Mouse (Mus musculus) G1E (cell line): ENCODE results near the gene Taf1c. TPM values are rescaled to one million over a fixed set of nuclear protein-coding genes. Genes with fewer than 3 reads are reported as not detected.

Experiments
- ATAC-seq: 2 replicates; pipeline ENCODE4 v1.8.0; 2016; ENCODE audit warnings: mild to moderate bottlenecking; ENCODE audit not compliant: insufficient number of reproducible peaks, poor library complexity, low FRiP score, severe bottlenecking; ENCODE audit errors: extremely low read depth
- DNase-seq: peaks from one replicate; pipeline ENCODE4 v3.0.0; 2012; ENCODE audit warnings: low spot score
- H3K27me3 ChIP-seq: 2 replicates; pipeline ENCODE4 v1.6.1; 2012; ENCODE audit warnings: mild to moderate bottlenecking, low read length, inconsistent platforms; ENCODE audit not compliant: insufficient read depth
- H3K36me3 ChIP-seq: replicated peaks from 2 replicates; pipeline ENCODE3; 2012; ENCODE audit warnings: mild to moderate bottlenecking, inconsistent platforms
- H3K4me1 ChIP-seq: 2 replicates; pipeline ENCODE4 v1.6.1; 2012; ENCODE audit warnings: low read depth, low read length, inconsistent platforms, mixed read lengths; ENCODE audit not compliant: insufficient read depth
- H3K4me3 ChIP-seq: 2 replicates; pipeline ENCODE4 v1.5.1; 2012; ENCODE audit warnings: low read depth, mild to moderate bottlenecking, inconsistent platforms, low read length, moderate library complexity, mixed read lengths
- H3K9me3 ChIP-seq: replicated peaks from 2 replicates; pipeline ENCODE4 v1.6.1; 2012; ENCODE audit warnings: inconsistent platforms
- CTCF ChIP-seq: IDR thresholded peaks from 2 replicates; pipeline ENCODE4 v1.5.1; 2012; ENCODE audit warnings: low read depth, low read length, inconsistent platforms, mixed read lengths
- GATA1 ChIP-seq: IDR thresholded peaks from 2 replicates; pipeline ENCODE4 v1.6.1; 2012; ENCODE audit warnings: borderline replicate concordance, low read length, inconsistent platforms, mixed read lengths
- GATA2 ChIP-seq: IDR thresholded peaks from 2 replicates; pipeline ENCODE4 v1.6.1; 2012; ENCODE audit warnings: low read depth, low read length, inconsistent platforms, borderline replicate concordance
- POLR2AphosphoS5 ChIP-seq: IDR thresholded peaks from 2 replicates; pipeline ENCODE4 v1.6.1; 2012; ENCODE audit warnings: low read depth, low read length, inconsistent platforms; ENCODE audit not compliant: insufficient replicate concordance
- TAL1 ChIP-seq: conservative IDR thresholded peaks from 2 replicates; pipeline ENCODE4 v1.6.1; 2012; ENCODE audit warnings: low read depth, low read length, inconsistent platforms, mixed read lengths
- polyA plus RNA-seq: library from polyadenylated mRNA; stranded (reverse); fragments of >175 nt; gene quantifications from 2 replicates; pipeline ENCODE4 v1.2.3, GENCODE M21; 2012
- total RNA-seq, 2 experiments: library from RNA; stranded (forward) in 1 of 2; stranded (reverse) in 1 of 2; fragments of 200-1000 nt in 1 of 2; fragments of >200 nt in 1 of 2; fragmentation: Nextera tagmentation in 1 of 2; gene quantifications; 2 replicates each; pipeline ENCODE4 v1.2.3; 2014 to 2017

The Taf1c gene
- total and polyA plus RNA-seq, 3 experiments, result 6.6 to 53.2 (median 8.7) TPM

GRCm38 (mm10) chr8:119627199-119627598 lies 22.2 kb upstream of the Taf1c start:
- Histone ChIP-seq H3K9me3 (no peaks in the 10 kb centered on the region), H3K27me3 (peaks cover 5% of the 10 kb centered on the region), H3K36me3 (no peaks in the 10 kb centered on the region), H3K4me3 (no peak overlapping the region), H3K4me1 (no peaks in the 10 kb centered on the region)
- no peak for ATAC-seq
- DNase-seq, result no peak
- TF ChIP-seq GATA1, result no peak
- no peak for TF ChIP-seq TAL1
- no peak for TF ChIP-seq GATA2
- no peak for TF ChIP-seq POLR2AphosphoS5
- no peak for TF ChIP-seq CTCF

- TF ChIP-seq GATA2, result no peak
- no peak for TF ChIP-seq CTCF
- no peak for TF ChIP-seq GATA1
- no peak for TF ChIP-seq POLR2AphosphoS5
- TF ChIP-seq TAL1, result no peak
- H3K9me3 ChIP-seq, result no peaks in the 10 kb centered on the region
- ATAC-seq (no peak), DNase-seq (no peak)
- no peak overlapping the region for H3K4me3 ChIP-seq
- no peaks in the 10 kb centered on the region for H3K36me3 ChIP-seq
- no peaks in the 10 kb centered on the region for H3K4me1 ChIP-seq
- H3K27me3 ChIP-seq, result peaks cover 3% of the 10 kb centered on the region; the same call in 1 of the 2 replicates
Observed at GRCm38 (mm10) chr8:119625788-119626187, 20.8 kb upstream of the Taf1c start.

- no peaks in the 10 kb centered on the region for H3K9me3 ChIP-seq
- no peak overlapping the region for H3K4me3 ChIP-seq
- no peaks in the 10 kb centered on the region for H3K4me1 ChIP-seq
- TF ChIP-seq POLR2AphosphoS5 (no peak), CTCF (no peak), GATA2 (no peak), GATA1 (no peak), TAL1 (no peak)
- H3K27me3 ChIP-seq, result peaks cover 3% of the 10 kb centered on the region; the same call in 1 of the 2 replicates
- ATAC-seq, result no peak
- no peaks in the 10 kb centered on the region for H3K36me3 ChIP-seq
- no peak for DNase-seq
Observed at GRCm38 (mm10) chr8:119624916-119625315, 19.9 kb upstream of the Taf1c start.

- H3K27me3 ChIP-seq, result peaks cover 3% of the 10 kb centered on the region; the same call in 1 of the 2 replicates
- no peaks in the 10 kb centered on the region for H3K9me3 ChIP-seq
- no peaks in the 10 kb centered on the region for H3K4me1 ChIP-seq
- H3K36me3 ChIP-seq, result no peaks in the 10 kb centered on the region
- ATAC-seq (no peak), DNase-seq (no peak)
- H3K4me3 ChIP-seq, result no peak overlapping the region
- TF ChIP-seq GATA2, result no peak
- no peak for TF ChIP-seq CTCF
- TF ChIP-seq GATA1, result no peak
- no peak for TF ChIP-seq TAL1
- TF ChIP-seq POLR2AphosphoS5, result no peak
Observed at GRCm38 (mm10) chr8:119623744-119624143, 18.7 kb upstream of the Taf1c start.

- TF ChIP-seq TAL1 (no peak), GATA1 (no peak), POLR2AphosphoS5 (no peak), CTCF (no peak), GATA2 (no peak)
- DNase-seq (no peak), ATAC-seq (no peak)
- Histone ChIP-seq H3K4me1 (no peaks in the 10 kb centered on the region), H3K9me3 (no peaks in the 10 kb centered on the region), H3K4me3 (no peak overlapping the region), H3K36me3 (no peaks in the 10 kb centered on the region), H3K27me3 (peaks cover 3% of the 10 kb centered on the region; the same call in 1 of the 2 replicates)
Observed at GRCm38 (mm10) chr8:119623061-119623460, 18.0 kb upstream of the Taf1c start.

- Histone ChIP-seq H3K27me3 (peaks cover 3% of the 10 kb centered on the region; the same call in 1 of the 2 replicates), H3K36me3 (no peaks in the 10 kb centered on the region), H3K4me1 (no peaks in the 10 kb centered on the region), H3K9me3 (no peaks in the 10 kb centered on the region), H3K4me3 (no peak overlapping the region)
- DNase-seq, result no peak
- TF ChIP-seq POLR2AphosphoS5, result no peak
- no peak for TF ChIP-seq TAL1
- TF ChIP-seq CTCF, result no peak
- no peak for TF ChIP-seq GATA1
- TF ChIP-seq GATA2, result no peak
- ATAC-seq, result no peak
Observed at GRCm38 (mm10) chr8:119622555-119622954, 17.5 kb upstream of the Taf1c start.
